Mouse (Mus musculus) C2C12 (cell line): ENCODE data around the gene Grk3.

ENCODE experiments used
- CEBPB ChIP-seq: IDR thresholded peaks from one replicate; pipeline ENCODE4 v1.6.1; 2011; ENCODE audit warnings: low read depth, mild to moderate bottlenecking, control low read depth, moderate library complexity
- CTCF ChIP-seq: IDR thresholded peaks from one replicate; pipeline ENCODE4 v1.5.1; 2011; ENCODE audit not compliant: control insufficient read depth, insufficient read depth, insufficient read length
- MAX ChIP-seq: IDR thresholded peaks from one replicate; pipeline ENCODE4 v1.6.1; 2011; ENCODE audit warnings: mild to moderate bottlenecking, control low read depth
- USF1 ChIP-seq: IDR thresholded peaks from one replicate; pipeline ENCODE4 v1.6.1; 2011; ENCODE audit warnings: low read depth, mild to moderate bottlenecking, control low read depth, moderate library complexity

DNA sequence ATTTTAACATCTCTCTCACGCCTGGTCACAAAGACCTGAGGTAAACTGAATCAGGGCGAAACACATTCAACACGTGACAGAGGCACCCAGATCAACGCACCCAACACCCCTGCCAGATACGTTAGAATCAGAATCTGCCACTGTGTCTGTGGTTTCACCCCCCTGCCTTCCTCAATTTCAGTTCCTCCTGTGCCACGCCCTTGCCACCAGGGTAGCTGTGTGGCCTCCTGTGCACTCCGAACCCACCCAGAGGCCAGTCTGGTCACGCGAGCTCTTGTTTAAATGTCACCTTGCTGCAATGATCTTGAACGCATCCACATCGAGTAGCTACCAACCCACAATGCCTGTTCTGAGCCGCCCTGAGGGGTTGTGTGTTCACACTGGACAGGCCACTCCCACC, 43.3 kb downstream of the Grk3 start:
- TF ChIP-seq CTCF (no peak), MAX (no peak), CEBPB (no peak), USF1 (no peak)
